Mouse (Mus musculus): ENCODE results near the gene Nr4a3. TPM values are rescaled to one million over a fixed set of nuclear protein-coding genes. Genes with fewer than 3 reads are reported as not detected.

Nr4a3 gene
- 0.92 and 1.1 TPM in 2 replicates for polyA plus RNA-seq (2012; rRNA removed)

- DNase-seq (ENCODE audit: low read depth): no peak
Observed at GRCm38 (mm10) chr4:48044491-48045211, at the start of gene Nr4a3. Gene Nr4a3, plus strand, starts transcription at chr4:48045153.

DNA sequence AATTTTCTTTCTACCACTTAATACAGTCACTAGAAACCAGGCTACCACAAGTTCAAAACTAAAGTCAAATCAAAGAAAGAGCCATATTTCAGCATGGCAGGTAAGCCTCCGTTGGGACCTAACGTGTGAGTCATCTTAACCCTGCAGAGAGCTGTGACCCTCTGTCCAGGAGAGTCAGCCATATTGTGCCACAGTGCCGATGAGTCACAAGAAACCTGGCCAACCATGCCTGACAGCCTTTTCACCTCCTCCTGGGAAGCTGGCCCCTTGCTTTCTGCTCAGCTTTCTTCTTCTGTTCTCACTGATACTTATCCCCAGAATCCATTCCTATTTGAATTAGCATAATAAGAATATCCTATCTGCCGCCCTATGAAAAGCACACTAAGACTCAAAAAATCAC, 42.0 kb upstream of the Nr4a3 start:
- DNase-seq (ENCODE audit: low read depth): no peak

DNA sequence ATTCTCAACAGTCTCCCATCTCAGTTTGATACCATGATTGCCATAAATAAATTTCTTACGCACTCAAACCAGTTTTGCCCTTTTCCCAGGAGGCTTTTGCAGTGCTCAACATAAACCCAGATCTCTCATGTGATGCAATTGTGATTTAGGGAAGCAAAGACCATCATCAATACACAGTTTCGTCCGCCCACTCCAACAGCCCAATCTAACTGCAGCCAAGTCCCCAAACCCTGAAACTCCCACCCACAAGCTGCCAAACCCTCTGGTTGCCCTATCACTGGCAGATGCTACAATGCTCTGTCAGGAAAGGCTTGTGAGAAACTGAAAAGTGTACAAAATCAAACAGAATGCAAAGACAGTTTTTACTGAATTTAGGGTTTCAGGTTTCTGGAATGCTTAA, 41.5 kb upstream of the Nr4a3 start:
- no peak for DNase-seq (ENCODE audit: low read depth)

GRCm38 (mm10) chr4:48006355-48006754, 38.6 kb upstream of the Nr4a3 start:
- DNase-seq (ENCODE audit: low read depth): no peak

DNA sequence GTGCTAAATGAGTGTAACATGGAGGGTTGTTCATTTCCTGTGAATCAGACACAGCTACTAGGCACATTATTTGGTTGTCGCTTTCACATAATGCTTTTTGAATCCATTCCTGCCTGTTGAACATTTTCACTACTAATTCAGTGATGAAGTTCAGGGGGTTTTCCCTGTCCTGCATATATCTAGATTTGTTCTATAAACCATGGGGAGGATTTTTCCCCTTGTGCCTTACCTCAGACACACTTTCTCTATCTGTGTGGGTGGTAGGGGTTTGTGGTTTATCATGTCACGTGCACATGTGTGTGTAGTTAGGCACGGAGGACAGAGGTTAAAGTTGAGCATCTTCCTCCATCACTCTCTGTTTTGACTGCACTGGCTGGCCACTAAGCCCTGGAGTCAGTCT, 32.7 kb upstream of the Nr4a3 start:
- DNase-seq (ENCODE audit: low read depth): no peak

DNA sequence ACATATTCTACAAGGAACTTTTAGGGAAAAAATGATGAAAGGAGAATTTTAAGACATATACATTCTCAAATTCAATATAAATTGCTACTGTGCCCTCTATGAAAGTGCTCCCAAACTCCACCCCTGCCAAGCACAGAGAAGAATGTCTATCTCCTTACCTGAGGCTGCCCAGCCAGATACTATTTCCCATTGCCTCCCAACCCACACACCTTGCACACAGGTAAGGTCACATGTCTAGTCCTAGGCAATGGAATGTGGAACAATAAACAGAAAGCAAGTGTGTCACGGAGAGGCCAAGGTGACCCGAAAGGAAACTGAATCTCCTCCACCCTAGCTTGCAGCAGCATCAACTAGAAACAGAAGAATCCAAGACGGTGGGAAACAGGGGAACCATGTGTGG, 22.0 kb upstream of the Nr4a3 start:
- no peak for DNase-seq (ENCODE audit: low read depth)

DNA sequence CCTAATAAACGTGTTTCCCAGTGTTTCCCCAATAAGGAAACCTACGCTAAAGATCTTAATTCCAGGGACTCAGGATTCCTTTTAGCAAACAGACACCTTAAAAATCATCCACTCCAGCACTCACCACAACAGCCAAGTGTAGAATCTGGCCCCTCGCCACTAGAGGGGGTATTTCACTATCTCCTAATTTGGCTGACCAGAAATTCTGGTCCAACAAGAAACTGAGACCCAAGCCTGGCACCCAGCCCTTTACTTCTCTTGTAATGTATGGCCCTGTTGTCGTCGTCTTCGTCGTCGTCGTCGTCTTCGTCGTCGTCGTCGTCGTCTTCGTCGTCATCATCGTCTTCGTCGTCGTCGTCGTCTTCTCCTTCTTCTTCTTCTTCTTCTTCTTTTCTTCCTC, 15.3 kb upstream of the Nr4a3 start:
- DNase-seq (ENCODE audit: low read depth): no peak

- DNase-seq (ENCODE audit: low read depth): no peak
Observed at GRCm38 (mm10) chr4:48034287-48034686, 10.7 kb upstream of the Nr4a3 start.

DNA sequence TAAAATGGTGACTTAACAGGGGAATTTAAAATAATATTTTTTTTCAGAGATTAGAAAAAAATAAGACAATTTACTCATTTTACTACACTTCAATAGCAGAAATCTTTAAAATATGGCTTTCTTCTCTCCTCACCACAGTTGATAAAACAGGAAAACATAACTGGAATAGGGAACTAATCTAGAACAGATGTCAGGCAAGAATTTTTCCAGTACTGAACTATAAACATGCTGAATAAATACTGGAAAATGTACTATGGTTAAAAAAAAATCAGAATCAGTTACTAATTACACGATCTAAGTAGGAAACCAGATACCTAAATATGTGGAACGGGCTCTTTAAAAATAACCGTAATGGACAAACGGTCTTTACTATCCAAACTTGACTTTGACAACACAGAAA, 7.3 kb upstream of the Nr4a3 start:
- no peak for DNase-seq (ENCODE audit: low read depth)

DNA sequence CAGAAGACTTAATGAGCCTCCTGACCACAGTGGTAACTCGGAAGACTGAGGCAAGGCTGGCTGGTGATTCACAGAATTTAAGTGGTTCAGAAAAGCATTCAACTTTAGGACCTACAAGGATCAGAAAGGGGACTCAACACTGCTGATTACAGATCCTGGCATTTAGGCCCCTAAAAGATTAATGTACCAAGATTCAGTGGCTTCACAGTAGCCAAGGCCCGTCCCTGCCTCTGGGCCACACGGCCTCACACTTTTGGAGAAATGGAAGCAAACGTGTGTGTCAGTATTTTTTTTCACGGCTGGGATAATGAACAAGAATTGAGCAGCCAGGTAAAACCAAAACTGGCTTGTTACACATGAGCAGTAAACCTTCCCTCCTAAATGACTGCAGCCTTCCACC, 6.1 kb upstream of the Nr4a3 start:
- DNase-seq (ENCODE audit: low read depth): no peak

GRCm38 (mm10) chr4:48039736-48040135, 5.2 kb upstream of the Nr4a3 start:
- no peak for DNase-seq (ENCODE audit: low read depth)

DNA sequence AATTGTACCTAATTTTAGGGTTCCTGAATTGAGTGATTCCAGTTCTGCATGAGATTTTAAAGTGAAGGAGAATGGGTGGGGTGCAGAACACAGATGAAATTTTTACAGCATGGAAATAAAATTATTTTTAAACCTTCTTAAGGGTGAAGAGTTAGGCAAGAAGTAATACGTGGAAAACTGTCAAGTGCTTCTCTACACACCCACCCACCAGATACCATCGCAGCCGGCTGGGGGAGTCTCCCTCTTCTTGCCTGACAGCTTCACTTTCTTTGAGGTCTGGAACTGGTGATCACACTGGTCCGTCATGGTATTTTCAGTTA, 2.5 kb upstream of the Nr4a3 start:
- DNase-seq (ENCODE audit: low read depth): no peak

DNA sequence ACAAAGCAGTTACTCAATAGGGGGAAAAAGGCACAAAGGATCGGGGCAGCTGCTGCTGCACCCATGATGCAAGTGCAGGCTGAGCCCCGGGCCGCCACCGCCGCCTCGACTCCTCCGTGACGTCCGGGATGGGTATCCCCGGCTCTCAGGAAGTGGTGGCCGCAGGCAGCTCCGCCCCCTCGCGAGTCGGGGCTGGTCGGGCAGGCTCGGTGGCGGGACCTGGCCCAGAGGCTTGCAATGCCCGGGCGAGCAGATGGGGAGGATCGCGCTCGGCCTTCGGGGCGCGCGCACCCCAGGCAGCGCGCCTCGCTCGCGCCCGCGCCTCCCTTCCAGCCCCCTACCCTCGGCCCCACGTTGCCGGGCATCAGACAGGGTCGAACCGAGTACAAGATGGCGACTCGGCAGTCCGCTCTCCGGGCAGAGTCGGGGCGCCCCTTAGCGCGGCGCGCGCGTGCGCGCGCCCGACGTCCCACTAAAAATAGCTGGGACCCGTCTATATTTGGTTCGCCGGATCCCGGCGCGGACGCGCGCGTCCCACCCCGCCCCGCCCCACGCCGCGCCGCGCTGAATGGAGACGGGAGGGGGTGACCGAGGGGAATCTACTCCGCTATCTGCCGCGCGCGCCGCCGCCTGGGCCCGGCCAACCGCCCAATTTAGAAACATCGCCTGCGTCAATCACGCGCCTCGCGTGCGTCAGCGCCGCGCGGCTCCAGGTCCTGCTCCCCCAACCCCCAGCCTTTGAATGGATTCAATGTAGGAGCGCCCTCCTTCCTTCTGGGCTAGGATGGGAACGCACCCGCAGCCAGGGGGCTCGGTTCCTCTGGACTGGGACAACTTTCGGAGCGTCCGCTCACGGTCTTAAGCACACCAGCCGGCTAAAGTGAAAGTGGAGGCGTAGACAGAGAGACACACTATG, 1.9 kb upstream of the Nr4a3 start:
- DNase-seq (ENCODE audit: low read depth): peak; percentile 41

GRCm38 (mm10) chr4:48044141-48044490, 837 bp upstream of the Nr4a3 start:
- DNase-seq (ENCODE audit: low read depth): no peak

DNA sequence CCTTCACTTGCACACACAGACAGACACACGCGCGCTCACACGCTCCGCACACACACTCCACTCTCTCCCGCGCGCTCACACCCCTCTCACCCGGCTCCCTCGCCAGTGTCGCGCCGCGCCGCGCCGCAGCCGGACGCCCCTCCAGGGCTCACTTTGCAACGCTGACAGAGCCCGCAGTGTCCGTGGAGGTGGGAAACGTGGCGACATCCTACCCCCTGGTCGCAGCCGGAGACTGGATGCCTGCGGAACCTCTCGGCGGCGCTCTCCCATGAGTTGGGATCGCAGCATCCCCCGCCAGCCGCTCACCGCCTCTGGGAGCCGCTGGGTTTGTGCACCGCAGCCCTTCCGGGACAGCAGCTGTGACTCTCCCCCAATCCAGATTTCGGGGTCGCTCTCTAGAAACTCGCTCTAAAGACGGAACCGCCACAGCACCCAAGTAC, 348 bp downstream of the Nr4a3 start:
- DNase-seq (ENCODE audit: low read depth): no peak

DNA sequence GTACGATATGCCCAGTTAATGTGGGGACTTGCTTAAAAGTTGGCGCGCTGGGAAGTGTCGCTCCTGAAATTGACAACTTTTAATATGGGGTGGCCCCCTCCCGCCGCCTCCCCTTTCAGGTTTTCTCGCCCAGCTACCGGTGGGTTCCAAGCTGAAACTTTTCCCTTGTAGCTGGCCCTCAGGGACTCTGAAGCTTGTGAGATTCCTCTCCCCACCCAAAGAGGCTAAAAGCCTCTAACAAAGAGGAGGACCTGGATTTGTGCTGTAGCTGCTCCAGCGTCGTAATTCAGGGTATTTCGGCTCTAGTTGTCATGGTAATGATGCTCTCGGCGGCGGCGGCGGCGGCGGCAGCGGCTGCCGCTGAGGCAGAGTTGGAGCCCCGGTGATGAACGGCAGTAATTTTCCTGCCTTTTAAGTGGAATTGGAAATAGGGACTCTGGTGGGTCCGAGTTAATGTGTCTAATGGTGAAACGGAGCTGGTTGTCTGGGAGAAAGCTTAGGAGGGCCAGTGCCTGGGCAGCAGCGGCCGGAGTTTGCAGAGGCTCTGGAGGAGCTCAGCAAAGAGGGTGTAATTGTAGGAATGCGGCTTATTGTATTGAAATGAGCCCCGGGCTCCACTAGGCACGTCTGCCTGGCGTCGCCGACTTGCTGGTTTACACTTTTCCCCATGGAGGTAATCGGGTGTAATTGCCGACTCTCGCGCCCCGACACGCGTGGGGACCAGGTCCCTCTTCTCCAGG, 938 bp downstream of the Nr4a3 start:
- no peak for DNase-seq (ENCODE audit: low read depth)

DNA sequence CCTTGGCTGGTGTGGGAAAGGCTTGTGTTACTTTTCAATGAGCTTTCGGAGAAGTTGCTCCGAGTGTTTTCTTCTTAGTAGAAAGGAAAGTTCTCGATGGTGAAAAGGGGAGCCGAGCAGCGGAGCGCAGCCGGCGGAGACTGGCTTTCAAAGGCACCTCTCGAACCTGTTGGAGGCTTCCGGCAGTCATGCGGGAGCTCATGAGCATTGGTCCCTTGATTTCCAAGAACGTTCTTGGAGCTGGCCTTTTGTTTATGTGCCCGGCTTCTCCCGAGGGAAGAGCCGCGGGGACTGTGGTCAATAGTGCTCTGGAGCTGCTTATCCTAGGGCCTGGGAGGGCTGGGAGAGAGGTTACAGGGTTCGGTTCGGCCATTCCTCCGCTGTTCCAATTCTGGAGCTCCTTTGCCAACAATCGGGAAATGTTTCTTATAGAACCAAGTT, 1.5 kb downstream of the Nr4a3 start:
- no peak for DNase-seq (ENCODE audit: low read depth)

DNA sequence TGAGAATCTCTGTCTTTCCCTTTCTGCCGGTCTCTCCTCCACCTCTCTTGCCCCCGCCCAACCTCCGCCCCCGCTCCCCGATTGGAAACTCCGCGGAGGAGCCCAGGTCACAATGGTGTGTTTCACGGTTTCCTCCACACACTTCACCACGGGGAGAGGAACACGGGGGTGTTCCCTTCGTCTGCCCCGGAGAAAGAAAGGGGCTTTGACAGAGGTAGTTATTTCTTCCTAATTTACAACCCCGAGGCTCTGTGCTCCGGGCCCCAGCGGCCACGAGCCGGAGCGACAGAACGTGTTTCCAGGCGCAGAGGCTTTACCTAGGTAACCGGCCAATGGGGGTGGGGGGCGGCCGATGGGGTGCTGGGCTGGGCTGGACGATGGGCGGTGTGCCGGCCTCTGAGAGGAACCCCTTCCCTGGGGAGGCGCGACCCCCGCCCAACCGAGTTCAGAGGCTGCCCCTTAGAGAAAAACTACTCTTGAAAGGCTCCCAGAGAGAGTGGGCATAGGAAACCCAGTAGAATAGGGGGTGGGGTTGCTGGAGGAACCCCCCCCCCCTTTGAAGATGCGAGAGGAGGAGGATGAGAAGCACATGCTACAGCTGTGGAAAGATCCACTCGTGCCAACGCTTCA, 2.3 kb downstream of the Nr4a3 start:
- DNase-seq (ENCODE audit: low read depth): no peak

DNA sequence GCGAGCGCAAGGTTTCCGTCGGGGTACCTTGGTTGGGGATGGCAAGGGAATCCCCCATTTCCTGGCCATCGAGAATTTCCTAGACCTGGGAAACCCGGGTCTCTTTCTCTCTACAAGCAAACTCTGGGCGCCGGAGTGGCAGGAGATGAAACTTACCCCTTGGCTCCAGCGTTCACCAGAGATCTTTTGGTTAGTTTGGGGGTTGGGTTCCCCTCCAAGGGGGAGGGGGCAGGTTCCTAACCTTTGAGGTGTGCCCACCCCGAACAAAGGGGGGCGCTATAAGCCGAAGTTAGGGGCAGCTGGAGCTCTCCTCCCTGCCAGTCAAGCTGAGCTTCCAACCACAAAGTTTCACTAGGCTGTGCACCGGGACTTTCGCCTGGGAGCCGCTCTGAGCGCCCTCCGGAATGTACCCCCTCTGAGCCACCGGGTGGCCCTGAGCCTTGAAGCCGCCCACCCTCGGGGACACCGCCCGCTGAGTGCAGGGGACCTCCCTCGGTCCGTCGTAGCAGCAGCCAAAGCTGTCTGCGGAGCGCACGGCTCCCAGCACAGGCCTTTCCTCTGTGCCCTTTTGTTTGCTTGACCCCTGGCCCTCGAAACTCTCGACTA, 2.9 kb downstream of the Nr4a3 start:
- no peak for DNase-seq (ENCODE audit: low read depth)

DNA sequence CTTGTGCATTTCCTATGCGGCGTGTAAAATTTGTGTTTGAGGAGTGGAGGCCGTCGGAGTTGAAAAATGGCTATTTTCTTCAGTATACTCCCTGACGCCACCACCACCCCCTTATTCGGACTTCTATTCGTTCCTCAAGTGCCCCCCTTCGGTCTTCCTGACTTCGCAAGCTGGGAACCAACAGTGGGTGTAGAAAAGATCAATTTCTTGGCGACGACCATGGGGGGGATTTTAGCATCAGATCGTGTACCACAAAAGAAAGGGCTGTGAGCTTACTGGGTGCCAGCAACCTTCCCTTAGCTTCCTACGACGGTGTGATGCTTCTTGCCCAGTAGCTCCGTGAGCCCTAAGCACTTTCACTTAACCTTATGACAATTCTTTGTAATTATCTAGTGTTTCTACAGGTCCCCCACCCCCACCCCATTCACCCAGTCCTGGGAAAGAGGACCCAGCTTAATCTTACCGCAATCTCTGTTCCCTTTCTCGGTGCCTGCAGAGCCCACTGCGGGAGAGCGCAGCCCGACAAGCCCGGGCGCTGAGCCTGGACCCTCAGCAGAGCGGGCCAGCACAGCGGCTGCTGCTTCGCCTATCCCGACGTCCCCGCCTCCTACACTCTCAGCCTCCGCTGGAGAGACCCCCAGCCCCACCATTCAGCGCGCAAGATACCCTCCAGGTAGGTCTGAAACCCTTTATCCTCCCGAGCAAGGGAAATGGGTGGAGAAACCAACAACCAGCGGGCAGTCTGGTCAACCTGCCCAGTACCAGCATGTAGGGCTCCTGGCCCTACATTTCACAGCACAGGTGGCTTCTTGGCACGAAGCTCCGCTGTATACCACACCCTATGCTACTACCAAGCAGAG, 3.7 kb downstream of the Nr4a3 start:
- DNase-seq (ENCODE audit: low read depth): no peak

- no peak for DNase-seq (ENCODE audit: low read depth)
Observed at GRCm38 (mm10) chr4:48050020-48050419, 5.1 kb downstream of the Nr4a3 start.
